Mouse (Mus musculus) ovary, adult 2 months (tissue): Measurements from ENCODE around the gene Slc22a15. TPM values are rescaled to one million over a fixed set of nuclear protein-coding genes. Genes with fewer than 3 reads are reported as not detected.

Experiments used
- polyA plus RNA-seq: library from polyadenylated mRNA; depleted of rRNA; stranded (reverse); fragments of >200 nt; gene quantifications from 2 replicates; pipeline ENCODE4 v1.2.3, GENCODE M21; 2012; rRNA removed

Slc22a15 gene
- polyA plus RNA-seq, result 5.5 and 8.6 TPM in 2 replicates

GRCm38 (mm10) chr3:101923843-101924740 lies at the start of gene Slc22a15:
TSS of gene Slc22a15 (minus strand) at chr3:101924453.

GRCm38 (mm10) chr3:101848816-101849215 lies 75.4 kb downstream of the Slc22a15 start, which contains the start of gene Mab21l3:
TSS of gene Mab21l3 (minus strand) at chr3:101848959.

Other genes starting within 250 kb of the Slc22a15 start
- gene Mab21l3, start 75.5 kb downstream of the Slc22a15 start, polyA plus RNA-seq, result 5.8 and 7.0 TPM in 2 replicates
- gene Nhlh2, start 85.6 kb upstream of the Slc22a15 start, polyA plus RNA-seq, result not detected in 2 replicates
- 0.69 and 0.77 TPM in 2 replicates for gene Casq2, start 162.0 kb upstream of the Slc22a15 start, polyA plus RNA-seq